Mouse (Mus musculus) forebrain, embryonic 13.5 days (tissue): ENCODE measurements at regions not wholly inside any gene's neighbourhood (a gene's known extent, or its start where the extent isn't known, plus 50 kb on each side); places are given as distances from the start of the nearest gene placed in this dataset.

ENCODE experiments used
- ATAC-seq: fragments of 200-750 bp; cut with Nextera tagmentation; 2 replicates; pipeline ENCODE4 v1.8.0; 2017
- H3K27ac ChIP-seq: fragments of 300-500 bp; sonication (generic); 2 replicates; pipeline ENCODE4 v1.5.1; 2015; ENCODE audit warnings: inconsistent platforms, mild to moderate bottlenecking, moderate library complexity
- H3K27me3 ChIP-seq: fragments of 300-500 bp; sonication (generic); 2 replicates; pipeline ENCODE4 v1.6.1; 2015; ENCODE audit warnings: mild to moderate bottlenecking, inconsistent platforms
- H3K36me3 ChIP-seq: fragments of 300-500 bp; sonication (generic); 2 replicates; pipeline ENCODE4 v1.6.1; 2015; ENCODE audit warnings: mild to moderate bottlenecking, inconsistent platforms; ENCODE audit not compliant: poor library complexity, severe bottlenecking
- H3K4me1 ChIP-seq: fragments of 300-500 bp; sonication (generic); 2 replicates; pipeline ENCODE4 v1.6.1; 2015; ENCODE audit warnings: inconsistent platforms
- H3K4me2 ChIP-seq: fragments of 300-500 bp; sonication (generic); 2 replicates; pipeline ENCODE4 v1.6.1; 2015; ENCODE audit warnings: inconsistent platforms, mild to moderate bottlenecking, moderate library complexity
- H3K4me3 ChIP-seq: fragments of 300-500 bp; sonication (generic); 2 replicates; pipeline ENCODE4 v1.5.1; 2015; ENCODE audit warnings: mild to moderate bottlenecking, inconsistent platforms
- H3K9ac ChIP-seq: fragments of 300-500 bp; sonication (generic); 2 replicates; pipeline ENCODE4 v1.6.1; 2015; ENCODE audit warnings: mild to moderate bottlenecking, inconsistent platforms
- H3K9me3 ChIP-seq: fragments of 300-500 bp; sonication (generic); replicated peaks from 2 replicates; pipeline ENCODE4 v1.6.1; 2016; ENCODE audit warnings: inconsistent platforms
- WGBS: fragments of 180-500 bp; shearing (Covaris S2); methylation state at CpG from one replicate; pipeline ENCODE4 v1.1.7; 2015; 5-methylcytosine and 5-hydroxymethylcytosine counted together

GRCm38 (mm10) chr9:16994169-16994568 lies 493.1 kb upstream of the Fat3 start:
- 61% methylated on average over 2 of the region's 2 CpGs for WGBS
- Histone ChIP-seq H3K9ac (no peak overlapping the region), H3K4me3 (no peak overlapping the region), H3K27me3 (no peaks in the 10 kb centered on the region), H3K4me1 (no peaks in the 10 kb centered on the region), H3K4me2 (no peak overlapping the region), H3K27ac (no peak overlapping the region), H3K9me3 (no peaks in the 10 kb centered on the region), H3K36me3 (no peaks in the 10 kb centered on the region)
- ATAC-seq = no peak

GRCm38 (mm10) chr9:16988114-16988513 lies 487.0 kb upstream of the Fat3 start:
- Histone ChIP-seq H3K4me1 (peaks cover 6% of the 10 kb centered on the region; the same call in 1 of the 2 replicates), H3K9me3 (no peaks in the 10 kb centered on the region), H3K4me3 (no peak overlapping the region), H3K36me3 (no peaks in the 10 kb centered on the region), H3K9ac (no peak overlapping the region), H3K27me3 (no peaks in the 10 kb centered on the region), H3K4me2 (no peak overlapping the region), H3K27ac (no peak overlapping the region)
- 53% methylated on average over 3 of the region's 3 CpGs for WGBS
- peak; percentile 75 for ATAC-seq

- no peak overlapping the region for H3K9ac ChIP-seq
- no peaks in the 10 kb centered on the region for H3K36me3 ChIP-seq
- H3K4me1 ChIP-seq = no peaks in the 10 kb centered on the region
- H3K4me3 ChIP-seq = no peak overlapping the region
- H3K27ac ChIP-seq = no peak overlapping the region
- WGBS = 92% methylated on average over 5 of the region's 5 CpGs
- H3K4me2 ChIP-seq = no peak overlapping the region
- H3K9me3 ChIP-seq = no peaks in the 10 kb centered on the region
- H3K27me3 ChIP-seq = no peaks in the 10 kb centered on the region
- no peak for ATAC-seq
These were observed 476.2 kb upstream of the Fat3 start for GRCm38 (mm10) chr9:16977321-16977720.

DNA sequence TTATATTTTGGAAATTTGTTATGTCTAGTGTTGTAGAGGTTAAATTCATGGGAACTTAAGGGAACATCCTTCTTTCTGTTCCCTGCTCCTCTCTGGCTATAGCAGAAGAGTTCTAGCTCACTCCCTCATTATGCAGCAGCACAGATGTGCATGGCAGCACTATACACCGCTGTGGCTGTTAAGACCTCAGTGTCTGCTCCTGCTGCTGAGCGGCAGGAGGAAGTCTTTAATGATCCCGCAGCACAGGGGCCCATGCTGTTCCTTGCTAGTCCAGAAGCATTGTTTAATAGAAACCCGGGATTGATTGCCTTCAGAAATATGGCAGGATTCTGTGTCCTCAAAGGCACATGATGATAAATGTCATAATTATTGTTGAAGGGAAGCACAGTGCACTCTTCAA lies 469.3 kb upstream of the Fat3 start:
- Histone ChIP-seq H3K4me3 (no peak overlapping the region), H3K36me3 (no peaks in the 10 kb centered on the region), H3K27me3 (no peaks in the 10 kb centered on the region), H3K9me3 (no peaks in the 10 kb centered on the region), H3K27ac (no peak overlapping the region), H3K4me2 (no peak overlapping the region), H3K4me1 (no peaks in the 10 kb centered on the region), H3K9ac (no peak overlapping the region)
- WGBS = 24% methylated on average over 4 of the region's 4 CpGs
- peak; percentile 57; the same call in 1 of the 2 replicates for ATAC-seq

DNA sequence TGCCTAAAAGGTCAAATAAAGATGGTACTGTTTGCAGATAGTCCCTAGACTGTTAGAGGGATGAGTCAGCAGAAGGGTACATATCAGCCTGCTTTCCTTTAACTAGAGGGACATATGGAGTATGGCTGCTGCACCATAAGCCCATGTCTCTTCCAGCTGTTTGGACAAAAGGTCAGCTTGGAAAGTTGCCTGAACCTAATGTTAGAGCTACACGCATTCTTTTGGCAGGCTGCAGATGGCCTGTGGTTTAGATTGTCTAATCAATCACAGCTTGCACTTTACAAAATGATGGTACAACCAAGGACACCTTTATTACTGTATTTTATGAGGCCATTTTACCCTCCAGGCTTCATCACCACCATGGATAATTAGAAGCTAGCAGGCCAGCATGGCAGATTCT lies 432.5 kb upstream of the Fat3 start:
- ATAC-seq = no peak
- H3K9ac ChIP-seq = no peak overlapping the region
- no peaks in the 10 kb centered on the region for H3K36me3 ChIP-seq
- no peak overlapping the region for H3K4me3 ChIP-seq
- H3K27ac ChIP-seq = no peak overlapping the region
- no peaks in the 10 kb centered on the region for H3K4me1 ChIP-seq
- H3K4me2 ChIP-seq = no peak overlapping the region
- H3K27me3 ChIP-seq = no peaks in the 10 kb centered on the region
- H3K9me3 ChIP-seq = no peaks in the 10 kb centered on the region
- WGBS = 68% methylated on average over 1 of the region's 1 CpGs

- peak; percentile 85; the same call in 1 of the 2 replicates for ATAC-seq
- Histone ChIP-seq H3K4me2 (no peak overlapping the region), H3K27ac (no peak overlapping the region), H3K4me3 (no peak overlapping the region), H3K9me3 (no peaks in the 10 kb centered on the region), H3K36me3 (no peaks in the 10 kb centered on the region), H3K9ac (no peak overlapping the region), H3K4me1 (no peaks in the 10 kb centered on the region), H3K27me3 (no peaks in the 10 kb centered on the region)
- WGBS = 81% methylated on average over 3 of the region's 3 CpGs
These were observed 430.5 kb upstream of the Fat3 start for GRCm38 (mm10) chr9:16931586-16931985.

GRCm38 (mm10) chr9:16926315-16926984 lies 425.4 kb upstream of the Fat3 start:
- H3K27ac ChIP-seq = no peak overlapping the region
- no peaks in the 10 kb centered on the region for H3K4me1 ChIP-seq
- no peak overlapping the region for H3K4me3 ChIP-seq
- no peak for ATAC-seq
- H3K36me3 ChIP-seq = no peaks in the 10 kb centered on the region
- no peak overlapping the region for H3K4me2 ChIP-seq
- no peaks in the 10 kb centered on the region for H3K27me3 ChIP-seq
- H3K9me3 ChIP-seq = no peaks in the 10 kb centered on the region
- WGBS = 91% methylated on average over 4 of the region's 4 CpGs
- H3K9ac ChIP-seq = no peak overlapping the region

GRCm38 (mm10) chr9:16925279-16925678 lies 424.2 kb upstream of the Fat3 start:
- Histone ChIP-seq H3K27ac (no peak overlapping the region), H3K36me3 (no peaks in the 10 kb centered on the region), H3K4me3 (no peak overlapping the region), H3K4me2 (no peak overlapping the region), H3K9ac (no peak overlapping the region), H3K4me1 (no peaks in the 10 kb centered on the region), H3K27me3 (no peaks in the 10 kb centered on the region), H3K9me3 (no peaks in the 10 kb centered on the region)
- no peak for ATAC-seq
- WGBS = 92% methylated on average over 2 of the region's 2 CpGs

- H3K4me2 ChIP-seq = no peak overlapping the region
- no peak for ATAC-seq
- H3K4me1 ChIP-seq = no peaks in the 10 kb centered on the region
- H3K27me3 ChIP-seq = no peaks in the 10 kb centered on the region
- H3K9me3 ChIP-seq = no peaks in the 10 kb centered on the region
- H3K9ac ChIP-seq = no peak overlapping the region
- no peaks in the 10 kb centered on the region for H3K36me3 ChIP-seq
- H3K27ac ChIP-seq = no peak overlapping the region
- no peak overlapping the region for H3K4me3 ChIP-seq
These were observed 405.1 kb upstream of the Fat3 start for GRCm38 (mm10) chr9:16906155-16906554.

- WGBS = 88% methylated on average over 2 of the region's 2 CpGs
- Histone ChIP-seq H3K9ac (no peak overlapping the region), H3K4me1 (no peaks in the 10 kb centered on the region), H3K9me3 (no peaks in the 10 kb centered on the region), H3K4me3 (no peak overlapping the region), H3K36me3 (no peaks in the 10 kb centered on the region), H3K4me2 (no peak overlapping the region), H3K27me3 (no peaks in the 10 kb centered on the region), H3K27ac (no peak overlapping the region)
- no peak for ATAC-seq
These were observed 398.0 kb upstream of the Fat3 start for GRCm38 (mm10) chr9:16899060-16899459.

DNA sequence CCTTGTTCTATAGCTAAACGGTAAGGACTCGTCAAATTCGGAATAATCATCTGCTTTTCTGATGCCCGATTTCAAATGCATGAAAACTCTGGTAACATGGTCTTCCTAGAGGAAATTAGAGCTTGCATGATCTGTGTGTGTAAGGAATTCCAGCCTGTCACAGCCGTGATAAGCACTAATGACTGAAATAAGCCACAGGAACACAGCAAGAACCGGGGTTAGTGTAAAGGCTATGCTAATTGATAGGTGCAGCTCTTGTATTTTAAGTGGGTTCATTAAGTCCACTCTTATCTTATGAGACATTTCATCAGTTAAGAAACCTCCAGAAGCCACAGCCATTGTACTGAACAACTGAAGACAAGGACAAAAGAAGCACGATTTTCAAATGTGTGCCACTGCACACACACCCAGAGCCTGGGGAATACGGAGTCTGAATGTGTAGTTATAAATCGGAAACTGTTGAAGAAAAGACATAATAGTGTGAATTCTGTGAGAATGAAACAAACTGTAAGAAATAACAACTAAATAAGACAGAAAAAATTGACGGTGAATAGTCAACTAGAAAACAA lies 351.5 kb upstream of the Fat3 start:
- Histone ChIP-seq H3K27me3 (no peaks in the 10 kb centered on the region), H3K9ac (no peak overlapping the region), H3K27ac (no peak overlapping the region), H3K4me3 (no peak overlapping the region), H3K9me3 (no peaks in the 10 kb centered on the region), H3K36me3 (no peaks in the 10 kb centered on the region), H3K4me1 (peaks cover 6% of the 10 kb centered on the region), H3K4me2 (no peak overlapping the region)
- peak; percentile 41; the same call in 1 of the 2 replicates for ATAC-seq
- 42% methylated on average over 10 of the region's 10 CpGs for WGBS

DNA sequence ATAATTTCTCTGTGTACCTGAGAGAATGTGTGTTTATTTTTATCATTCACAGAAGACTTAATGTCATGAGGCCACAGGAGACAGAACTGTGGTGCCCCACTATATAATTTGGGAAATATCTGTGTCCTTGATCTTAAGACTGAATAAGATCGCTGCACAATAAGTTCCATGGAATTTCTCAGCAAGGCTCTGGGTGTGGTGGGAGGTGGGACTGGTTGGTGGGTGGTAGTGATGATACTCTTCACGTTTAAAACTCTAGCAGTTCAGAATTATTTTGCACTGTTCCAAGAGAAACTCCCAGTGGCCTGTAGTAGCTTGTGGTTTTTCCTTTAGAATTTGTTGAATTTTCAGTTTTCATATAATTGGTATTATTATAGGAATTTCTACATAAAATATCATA lies 307.4 kb upstream of the Fat3 start:
- Histone ChIP-seq H3K4me1 (no peaks in the 10 kb centered on the region), H3K4me3 (no peak overlapping the region), H3K9ac (no peak overlapping the region), H3K27me3 (no peaks in the 10 kb centered on the region), H3K9me3 (no peaks in the 10 kb centered on the region), H3K27ac (no peak overlapping the region), H3K4me2 (no peak overlapping the region), H3K36me3 (no peaks in the 10 kb centered on the region)
- ATAC-seq = no peak
- 72% methylated on average over 2 of the region's 2 CpGs for whole genome bisulfite sequencing

- no peak for ATAC-seq
- Histone ChIP-seq H3K27me3 (no peaks in the 10 kb centered on the region), H3K4me3 (no peak overlapping the region), H3K9me3 (no peaks in the 10 kb centered on the region), H3K9ac (no peak overlapping the region), H3K27ac (no peak overlapping the region), H3K4me1 (no peaks in the 10 kb centered on the region), H3K4me2 (no peak overlapping the region), H3K36me3 (no peaks in the 10 kb centered on the region)
These were observed 271.8 kb upstream of the Fat3 start for GRCm38 (mm10) chr9:16772867-16773266.
